Mouse (Mus musculus) kidney, embryonic 14.5 days (tissue): ENCODE results near the gene Mrgprg. TPM values are rescaled to one million over a fixed set of nuclear protein-coding genes. Genes with fewer than 3 reads are reported as not detected.
A peak's percentile ranks its signal among the peaks of the same experiment; 100 is the strongest.

ENCODE experiments used
- ATAC-seq: fragments of 200-750 bp; cut with Nextera tagmentation; 2 replicates; pipeline ENCODE4 v1.8.0; 2017; ENCODE audit warnings: moderate number of reproducible peaks, mild to moderate bottlenecking, moderate TSS enrichment, moderate library complexity; ENCODE audit not compliant: low FRiP score, low TSS enrichment
- H3K27ac ChIP-seq: fragments of 300-500 bp; sonication (generic); 2 replicates; pipeline ENCODE4 v1.5.1; 2014; ENCODE audit warnings: low read depth, mild to moderate bottlenecking, low read length, moderate library complexity, mixed read lengths
- H3K27me3 ChIP-seq: fragments of 300-500 bp; sonication (generic); 2 replicates; pipeline ENCODE4 v1.6.1; 2014; ENCODE audit warnings: mild to moderate bottlenecking, low read length; ENCODE audit not compliant: control insufficient read depth, insufficient read depth
- H3K36me3 ChIP-seq: fragments of 300-500 bp; sonication (generic); 2 replicates; pipeline ENCODE4 v1.6.1; 2014; ENCODE audit warnings: low read length, mixed read lengths; ENCODE audit not compliant: control insufficient read depth, insufficient read depth
- H3K4me1 ChIP-seq: fragments of 300-500 bp; sonication (generic); 2 replicates; pipeline ENCODE4 v1.6.1; 2014; ENCODE audit warnings: low read length, mixed read lengths; ENCODE audit not compliant: control insufficient read depth, insufficient read depth
- H3K4me2 ChIP-seq: fragments of 300-500 bp; sonication (generic); replicated peaks from 2 replicates; pipeline ENCODE4 v1.6.1; 2014; ENCODE audit warnings: low read depth, mild to moderate bottlenecking, low read length
- H3K4me3 ChIP-seq: fragments of 300-500 bp; sonication (generic); 2 replicates; pipeline ENCODE4 v1.5.1; 2014; ENCODE audit warnings: mild to moderate bottlenecking, low read length
- H3K9ac ChIP-seq: fragments of 300-500 bp; sonication (generic); 2 replicates; pipeline ENCODE4 v1.6.1; 2014; ENCODE audit warnings: low read depth, mild to moderate bottlenecking, low read length, moderate library complexity
- H3K9me3 ChIP-seq: fragments of 300-500 bp; sonication (generic); 2 replicates; pipeline ENCODE4 v1.6.1; 2016; ENCODE audit warnings: low read length; ENCODE audit not compliant: control insufficient read depth
- WGBS: fragments of 180-500 bp; shearing (Covaris S2); extraction: QIAGEN DNeasy Blood & Tissue Kit; methylation state at CpG from one replicate; pipeline ENCODE4 v1.1.7; 2014; 5-methylcytosine and 5-hydroxymethylcytosine counted together
- microRNA-seq: library from miRNA; unstranded; fragments of <30 nt; microRNA quantifications from one replicate; pipeline ENCODE4, GENCODE M21; 2016
- polyA plus RNA-seq: library from polyadenylated mRNA; unstranded; fragments of >200 nt; fragmentation: Nextera tagmentation; extraction: Ambion mirVana; gene quantifications from 2 replicates; pipeline ENCODE4 v1.2.1, GENCODE M21; 2014

The Mrgprg gene
- polyA plus RNA-seq, 1 experiment from 2014 or later = not detected

DNA sequence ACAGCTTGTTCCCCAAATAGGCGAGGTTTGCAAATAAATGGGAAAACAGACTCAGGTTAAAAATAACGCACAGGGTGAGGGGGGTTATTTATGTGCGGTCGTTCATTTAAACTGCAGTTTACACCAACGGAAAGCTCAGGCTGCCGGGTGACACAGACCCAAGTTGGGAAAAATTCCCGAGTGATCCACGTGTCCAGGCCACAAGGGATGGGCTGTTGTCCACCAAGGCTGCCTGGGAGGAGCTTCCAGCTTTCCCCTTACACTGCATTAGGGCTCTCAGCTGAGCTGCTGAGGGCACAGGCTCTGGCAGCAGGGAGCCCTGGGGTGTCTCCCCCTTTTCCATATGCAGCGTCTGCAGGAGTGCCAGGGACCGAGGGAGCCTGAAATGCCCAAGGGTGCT, 36.9 kb downstream of the Mrgprg start:
- 56% methylated on average over 10 of the region's 10 CpGs for WGBS
- H3K27ac ChIP-seq = no peak overlapping the region
- no peak overlapping the region for H3K4me2 ChIP-seq

DNA sequence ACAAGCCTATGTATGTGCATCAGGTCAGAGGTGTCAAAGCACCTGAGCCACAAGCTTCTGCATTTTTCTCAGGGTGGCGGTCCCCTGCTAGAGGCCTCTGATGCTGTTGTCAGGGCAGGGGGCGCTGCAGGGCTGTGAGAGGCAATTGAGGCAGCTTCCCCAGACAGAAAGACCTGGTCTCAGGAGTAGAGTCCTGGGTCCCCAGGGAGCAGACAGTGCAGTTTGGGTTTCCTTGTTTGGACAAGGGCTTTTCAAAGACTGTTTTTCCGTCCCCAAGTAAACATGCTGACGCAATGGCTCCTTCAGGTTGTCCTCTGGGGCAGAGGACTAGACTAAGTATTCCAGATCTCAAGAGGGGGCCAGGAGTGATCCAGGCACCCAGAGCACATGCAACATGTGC, 40.4 kb downstream of the Mrgprg start:
- Histone ChIP-seq H3K27ac (no peak overlapping the region), H3K36me3 (no peaks in the 10 kb centered on the region), H3K9ac (no peak overlapping the region), H3K4me3 (no peak overlapping the region), H3K9me3 (no peaks in the 10 kb centered on the region), H3K4me2 (no peak overlapping the region), H3K27me3 (no peaks in the 10 kb centered on the region), H3K4me1 (peaks cover 6% of the 10 kb centered on the region; the same call in 1 of the 2 replicates)
- no peak for ATAC-seq
- WGBS = 82% methylated on average over 4 of the region's 4 CpGs

More for the DNA sequence above, 36.9 kb downstream of the Mrgprg start:
- no peak for ATAC-seq
- Histone ChIP-seq H3K9me3 (no peaks in the 10 kb centered on the region), H3K4me3 (no peak overlapping the region), H3K36me3 (no peaks in the 10 kb centered on the region; the same call in 1 of the 2 replicates), H3K27me3 (no peaks in the 10 kb centered on the region), H3K4me1 (peaks cover 6% of the 10 kb centered on the region; the same call in 1 of the 2 replicates), H3K9ac (no peak overlapping the region)

DNA sequence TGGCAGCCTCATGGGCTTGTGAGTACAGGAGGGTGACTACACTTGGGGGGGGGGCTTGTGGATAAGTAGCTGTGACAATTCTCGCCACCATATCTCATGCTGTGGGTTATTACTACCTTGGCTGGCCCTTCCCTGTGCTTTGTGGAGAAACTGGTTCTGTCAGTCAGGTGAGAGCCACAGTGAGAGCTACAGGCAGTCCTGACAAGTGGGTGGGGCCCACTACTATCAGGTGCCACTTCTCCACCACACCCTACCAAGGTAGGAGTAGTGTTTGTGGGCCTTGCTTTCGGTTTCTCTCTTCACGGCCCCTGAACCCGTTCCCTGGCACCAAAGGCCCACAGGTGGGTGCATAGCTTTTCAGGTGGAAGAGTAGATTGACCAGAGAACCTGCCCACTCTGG, 43.0 kb downstream of the Mrgprg start:
- H3K9ac ChIP-seq = no peak overlapping the region
- H3K4me3 ChIP-seq = no peak overlapping the region
- no peaks in the 10 kb centered on the region for H3K9me3 ChIP-seq
- H3K4me2 ChIP-seq = no peak overlapping the region
- H3K27ac ChIP-seq = no peak overlapping the region
- peak; percentile 29; the same call in 1 of the 2 replicates for ATAC-seq
- H3K4me1 ChIP-seq = no peaks in the 10 kb centered on the region
- no peaks in the 10 kb centered on the region for H3K27me3 ChIP-seq
- 85% methylated on average over 4 of the region's 4 CpGs for WGBS
- no peaks in the 10 kb centered on the region for H3K36me3 ChIP-seq

DNA sequence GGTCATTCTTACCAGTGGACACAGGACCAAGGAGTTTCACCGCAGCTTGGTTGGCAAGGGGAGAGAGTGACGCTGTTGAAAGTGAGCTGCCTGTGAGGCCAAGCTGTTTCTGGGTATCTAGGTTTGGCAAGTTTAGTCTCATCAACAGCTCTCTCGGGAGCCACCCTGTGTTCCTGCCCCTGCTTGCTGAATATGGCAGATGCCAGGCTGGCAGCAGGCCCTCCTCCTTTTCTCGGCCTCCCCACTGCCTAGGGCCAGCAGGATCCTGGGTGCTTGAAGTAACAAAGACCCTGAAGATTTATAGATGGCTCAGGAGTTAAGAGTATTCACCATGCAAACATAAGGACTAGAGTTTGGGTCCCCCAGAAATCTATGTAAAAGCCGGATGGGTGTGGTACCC, 44.1 kb downstream of the Mrgprg start:
- WGBS = 85% methylated on average over 5 of the region's 5 CpGs
- H3K27ac ChIP-seq = no peak overlapping the region
- H3K9me3 ChIP-seq = no peaks in the 10 kb centered on the region

DNA sequence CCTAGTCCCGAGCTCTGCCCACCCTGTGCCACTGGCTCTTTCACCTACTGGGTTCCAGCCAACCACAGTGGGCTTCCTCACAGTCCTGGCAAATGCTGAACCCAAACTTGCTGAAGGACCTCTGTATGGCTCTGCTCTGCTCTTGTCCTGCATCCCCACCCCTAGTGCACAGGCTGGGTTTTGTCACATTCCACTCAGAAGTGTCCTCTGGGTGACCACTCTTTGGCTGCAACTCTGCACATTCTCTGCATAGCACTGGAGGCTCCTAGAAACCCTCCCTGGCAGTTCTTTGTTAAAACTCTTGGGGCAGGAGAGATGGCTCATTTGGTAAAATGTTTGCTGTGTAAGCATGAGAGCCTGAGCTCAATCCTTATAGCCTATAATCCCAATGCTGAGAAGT, 49.0 kb downstream of the Mrgprg start:
- 0 out of 2 replicates have a peak, but pooled peaks have one; percentile 33 for ATAC-seq
- Histone ChIP-seq H3K9ac (no peak overlapping the region), H3K4me2 (no peak overlapping the region), H3K27me3 (no peaks in the 10 kb centered on the region), H3K36me3 (peaks cover 19% of the 10 kb centered on the region; the same call in 1 of the 2 replicates), H3K9me3 (no peaks in the 10 kb centered on the region), H3K4me1 (0 out of 2 replicates have a peak, but pooled peaks cover 4% of the 10 kb centered on the region), H3K27ac (no peak overlapping the region), H3K4me3 (no peak overlapping the region)
- 86% methylated on average over 1 of the region's 1 CpGs for WGBS

More for the DNA sequence above, 44.1 kb downstream of the Mrgprg start:
- Histone ChIP-seq H3K4me1 (0 out of 2 replicates have a peak, but pooled peaks cover 4% of the 10 kb centered on the region), H3K4me2 (no peak overlapping the region), H3K9ac (no peak overlapping the region), H3K27me3 (no peaks in the 10 kb centered on the region), H3K36me3 (no peaks in the 10 kb centered on the region), H3K4me3 (no peak overlapping the region)
- no peak for ATAC-seq

Small RNA genes lying within 50 kb of the gene (microRNA-seq; reads per million reads assigned to microRNA genes)
- not detected for gene Gm22064

Other genes starting within 250 kb of the Mrgprg start
- 138 and 158 TPM in 2 replicates for gene Nap1l4, start 217.9 kb downstream of the Mrgprg start, polyA plus RNA-seq
- gene Cars, start 166.9 kb downstream of the Mrgprg start, polyA plus RNA-seq = 47.0 and 64.4 TPM in 2 replicates
- gene Tnfrsf26, start 138.3 kb downstream of the Mrgprg start, polyA plus RNA-seq = 0.37 and 0.69 TPM in 2 replicates
- gene Tnfrsf22, start 117.3 kb downstream of the Mrgprg start, polyA plus RNA-seq = 15.1 and 15.7 TPM in 2 replicates
- 0.84 and 1.7 TPM in 2 replicates for gene Tnfrsf23, start 81.1 kb downstream of the Mrgprg start, polyA plus RNA-seq
- gene Osbpl5, start 10.0 kb downstream of the Mrgprg start, polyA plus RNA-seq = 18.7 and 30.7 TPM in 2 replicates
- gene Mrgpre, start 17.5 kb upstream of the Mrgprg start, polyA plus RNA-seq = 0.86 and 1.8 TPM in 2 replicates
- 5.2 and 9.6 TPM in 2 replicates for gene Nadsyn1, start 55.9 kb upstream of the Mrgprg start, polyA plus RNA-seq
- gene Dhcr7, start 56.2 kb upstream of the Mrgprg start, polyA plus RNA-seq = 25.5 and 42.5 TPM in 2 replicates
- not detected in 2 replicates for gene Gm498, start 99.8 kb upstream of the Mrgprg start, polyA plus RNA-seq
- gene Shank2, start 234.9 kb upstream of the Mrgprg start, polyA plus RNA-seq = 2.6 and 3.3 TPM in 2 replicates